Mouse (Mus musculus) liver, postnatal 0 days (tissue): ENCODE data around the gene Emx2.

ENCODE experiments used
- CTCF ChIP-seq: sonication (generic); IDR thresholded peaks from 2 replicates; pipeline ENCODE4 v1.5.1; 2016; ENCODE audit warnings: antibody characterized with exemption, low read depth
- EP300 ChIP-seq: IDR thresholded peaks from 2 replicates; pipeline ENCODE4 v1.6.1; 2016; ENCODE audit warnings: antibody characterized with exemption, low read depth, mild to moderate bottlenecking

DNA sequence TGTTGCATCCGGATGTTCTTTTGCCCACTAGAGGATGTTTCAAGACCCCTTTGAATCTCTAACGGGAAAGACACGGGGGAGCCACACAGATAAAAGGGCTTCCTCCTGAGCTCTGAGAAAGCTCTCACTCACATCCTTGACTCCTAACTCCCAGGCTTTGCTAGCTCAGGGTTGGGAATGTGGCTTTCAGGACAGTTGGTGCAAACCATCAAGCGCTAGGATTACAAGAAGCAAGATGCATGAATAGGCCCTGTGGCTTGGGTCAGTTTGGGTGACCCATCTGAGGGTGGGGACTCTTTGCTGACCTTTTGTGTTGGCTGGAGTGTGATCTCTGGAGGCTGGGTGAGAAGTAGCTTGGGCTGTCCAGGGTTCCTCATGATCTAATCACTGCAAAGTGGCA is 5.9 kb upstream of the Emx2 start:
- TF ChIP-seq CTCF (no peak), EP300 (no peak)
